Mouse (Mus musculus) 3T3-L1 (cell line): ENCODE data around the gene Prss3.
"Not testable (repeated sequence)": the region's sequence is repeated elsewhere in the genome, so short reads cannot be mapped to it uniquely, and the experiment has no call there.

Experiments
- DNase-seq: peaks from one replicate; pipeline ENCODE4 v3.0.0-alpha.2; 2015; ENCODE audit warnings: low read depth, low spot score

The Prss3 gene

GRCm38 (mm10) chr6:41377578-41377977 is at the start of gene Prss3:
Prss3 (minus strand) TSS chr6:41377678.
- DNase-seq: not testable (repeated sequence)

GRCm38 (mm10) chr6:41392056-41392455 is 14.6 kb upstream of the Prss3 start, which contains the start of gene Gm5771:
Gm5771 (plus strand) TSS chr6:41392356.
- not testable (repeated sequence) for DNase-seq

GRCm38 (mm10) chr6:41391640-41392039 is 14.2 kb upstream of the Prss3 start:
- not testable (repeated sequence) for DNase-seq

- DNase-seq: no peak
Observed at GRCm38 (mm10) chr6:41386781-41387180, 9.3 kb upstream of the Prss3 start.

- DNase-seq: not testable (repeated sequence)
Observed at GRCm38 (mm10) chr6:41373772-41374171, 3.7 kb downstream of the Prss3 start.

GRCm38 (mm10) chr6:41353932-41354331 is 23.5 kb downstream of the Prss3 start, which contains the start of gene Try10:
Try10 (plus strand) TSS chr6:41354105.
- no peak for DNase-seq
